Mouse (Mus musculus): Measurements from ENCODE around the gene Zfp668.
"Not testable (repeated sequence)": the region's sequence is repeated elsewhere in the genome, so short reads cannot be mapped to it uniquely, and the experiment has no call there.

Zfp668 gene

DNA sequence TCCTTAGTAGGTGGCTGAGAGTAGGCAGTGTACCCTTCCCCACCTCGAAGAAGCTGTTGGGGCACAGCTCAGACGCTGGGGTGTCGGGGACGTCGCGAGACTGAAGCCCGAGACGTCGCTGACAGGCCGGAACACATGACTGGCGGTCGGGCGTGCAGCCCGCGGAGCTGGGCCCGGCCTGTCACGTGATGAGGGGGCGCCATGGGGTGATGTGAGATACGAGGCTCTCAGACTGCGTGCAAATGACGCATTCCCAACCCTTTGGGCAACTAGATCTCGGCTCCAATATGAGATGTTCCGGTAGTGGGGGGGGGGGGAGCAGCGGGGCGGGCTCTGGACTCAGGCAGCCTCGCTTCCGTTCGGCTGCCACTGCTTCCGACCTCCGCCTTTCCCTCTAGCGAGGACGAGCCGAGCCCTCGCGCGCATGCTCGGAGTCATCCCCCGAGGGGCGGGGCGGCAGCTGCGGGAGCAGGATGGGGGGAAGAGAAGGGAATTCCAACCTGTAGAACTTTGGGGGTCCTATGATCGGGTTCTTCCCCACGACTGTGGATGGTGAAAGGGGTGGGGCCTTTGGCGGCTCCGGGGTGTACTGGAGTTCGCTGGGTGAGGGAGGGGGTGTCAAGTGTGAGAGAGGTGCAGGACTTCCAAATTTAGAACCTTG is 35.2 kb downstream of the Zfp668 start:
- DNase-seq (ENCODE audit: low read depth, low spot score) = peak; percentile 89

GRCm38 (mm10) chr7:127840886-127841285 is 35.7 kb downstream of the Zfp668 start:
- peak; percentile 20 for DNase-seq (ENCODE audit: low read depth, low spot score)

DNA sequence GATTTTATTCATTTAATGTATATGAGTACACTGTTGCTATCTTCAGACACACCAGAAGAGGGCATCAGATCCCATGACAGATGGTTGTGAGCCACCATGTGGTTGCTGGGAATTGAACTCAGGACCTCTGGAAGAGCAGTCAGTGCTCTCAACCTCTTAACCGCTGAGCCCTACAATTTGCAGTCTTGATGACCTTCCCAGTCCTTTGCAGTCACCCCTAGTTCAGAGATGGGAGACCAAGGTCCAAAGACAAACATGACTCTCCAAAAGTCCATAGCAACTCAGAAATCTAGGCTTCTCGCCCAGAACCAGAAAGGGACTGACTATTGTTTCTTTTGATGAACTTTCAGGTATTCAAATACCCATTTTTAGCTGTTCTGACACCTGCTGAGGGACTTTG is 36.6 kb downstream of the Zfp668 start:
- DNase-seq (ENCODE audit: low read depth, low spot score) = not testable (repeated sequence)

- peak; percentile 30 for DNase-seq (ENCODE audit: low read depth, low spot score)
Observed at GRCm38 (mm10) chr7:127837878-127838277, 38.8 kb downstream of the Zfp668 start.

GRCm38 (mm10) chr7:127837473-127837872 is 39.2 kb downstream of the Zfp668 start:
- no peak for DNase-seq (ENCODE audit: low read depth, low spot score)

DNA sequence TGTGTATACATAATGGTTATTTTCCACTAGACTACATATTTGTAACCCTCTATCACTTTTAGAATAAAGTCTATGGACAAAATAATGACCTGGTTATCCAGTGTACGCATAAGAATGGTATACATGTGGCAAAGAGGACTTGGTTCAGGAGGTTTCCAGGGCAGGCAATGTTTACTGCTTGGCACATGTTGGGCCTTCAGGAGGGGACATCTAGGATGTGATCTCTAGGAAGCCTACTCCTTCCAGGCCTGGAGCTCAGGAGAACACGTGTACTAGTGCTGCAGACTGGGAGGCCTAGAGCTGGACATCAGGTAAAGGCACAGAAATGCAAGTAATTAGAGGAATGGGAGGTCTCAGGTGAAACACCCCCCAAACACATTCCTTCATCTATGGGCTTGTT is 41.1 kb downstream of the Zfp668 start:
- DNase-seq (ENCODE audit: low read depth, low spot score) = no peak

DNA sequence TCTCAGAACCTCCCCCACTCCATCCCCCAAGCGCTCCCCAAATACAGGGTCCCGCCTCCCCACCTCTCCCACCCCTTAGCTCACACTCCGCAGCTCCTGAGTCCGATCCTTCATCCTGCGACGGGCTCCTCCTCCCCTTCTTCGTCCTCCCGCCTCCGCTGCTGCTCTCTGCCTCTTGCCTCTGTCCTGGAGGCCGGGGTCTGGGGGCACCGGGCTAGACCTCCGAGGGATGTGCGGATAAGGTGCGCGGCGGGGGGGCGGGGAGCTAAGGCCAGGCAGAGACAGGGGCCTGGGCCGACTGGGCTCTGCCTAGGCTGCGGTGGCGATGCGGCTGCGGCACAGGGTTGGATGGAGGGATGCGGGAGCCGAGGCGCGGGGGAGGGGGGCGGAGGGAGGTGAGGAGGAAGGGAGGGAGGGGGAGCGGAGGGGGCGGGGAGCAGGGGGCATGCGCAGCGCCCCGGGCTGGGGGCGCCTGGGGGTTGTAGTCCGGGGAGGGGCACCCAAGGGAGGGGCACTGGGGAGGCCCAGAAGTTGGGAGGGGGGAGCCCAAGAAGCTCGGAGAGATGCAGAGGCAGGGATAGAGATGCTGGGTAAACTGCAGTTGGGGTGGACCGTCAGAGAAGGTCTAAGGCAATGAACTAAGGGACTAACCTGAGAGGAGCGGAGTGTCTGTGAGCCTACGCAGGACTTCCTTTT is 52.3 kb downstream of the Zfp668 start, which contains the start of the genes Stx4a and Stx1b:
Gene Stx4a (plus strand): TSS at position 119 of the 696 bp plus-strand sequence.
Gene Stx1b (minus strand): TSS at position 374 of the 696 bp plus-strand sequence.
- peak; percentile 34 for DNase-seq (ENCODE audit: low read depth, low spot score)

- no peak for DNase-seq (ENCODE audit: low read depth, low spot score)
Observed at GRCm38 (mm10) chr7:127823236-127824171, 53.1 kb downstream of the Zfp668 start.

DNA sequence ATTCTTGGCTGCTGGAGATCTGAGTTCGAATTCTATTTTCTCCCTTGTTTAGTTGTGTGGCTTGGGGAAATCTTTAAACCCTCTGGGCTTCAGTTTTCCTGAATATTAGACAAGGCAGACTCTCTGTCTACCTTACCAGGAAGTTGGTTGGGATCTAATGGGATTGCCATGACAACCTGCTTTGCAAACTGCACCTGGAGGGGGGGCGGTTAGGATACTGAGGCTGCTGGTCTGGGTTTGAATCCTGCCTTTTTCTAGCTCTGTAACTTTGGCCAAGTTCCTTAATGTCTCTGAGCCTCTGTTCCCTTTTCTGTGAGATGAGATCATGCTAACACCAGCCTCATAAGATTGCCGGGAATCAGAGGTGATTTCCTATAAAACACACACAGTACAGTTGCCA is 54.1 kb downstream of the Zfp668 start:
- DNase-seq (ENCODE audit: low read depth, low spot score) = no peak

DNA sequence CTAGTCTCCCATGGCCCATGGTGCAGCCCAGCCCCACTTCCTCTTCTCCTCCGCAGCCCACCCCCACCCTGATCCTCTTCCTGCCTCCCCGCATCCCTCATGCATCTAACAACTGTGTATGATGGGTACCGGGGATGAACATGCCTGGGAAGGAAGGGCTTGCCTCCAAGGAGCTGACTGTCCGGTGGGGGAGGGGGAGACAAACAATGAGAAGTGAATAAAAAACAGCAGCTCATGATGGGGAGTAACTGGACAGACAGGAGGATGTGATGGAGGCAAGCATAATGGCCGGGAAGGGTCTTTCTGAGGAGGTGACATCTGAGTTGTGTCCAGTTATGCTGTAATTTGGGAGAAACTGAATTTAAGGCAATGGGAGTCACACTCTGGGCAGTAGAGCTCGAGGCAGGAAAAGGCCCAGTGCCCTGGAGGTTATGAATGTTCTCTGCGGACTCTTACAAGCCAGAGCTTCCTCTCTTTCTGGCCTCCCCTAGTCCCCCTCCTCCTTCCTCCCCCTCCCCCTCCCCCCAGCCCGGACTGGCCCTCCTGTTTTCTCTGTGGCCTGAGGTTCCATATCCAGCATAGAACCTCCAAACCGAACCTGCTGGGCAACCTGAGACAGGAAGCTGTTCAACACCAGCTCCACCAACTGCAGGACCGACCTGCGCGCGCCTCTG is 55.7 kb downstream of the Zfp668 start:
- no peak for DNase-seq (ENCODE audit: low read depth, low spot score)

- no peak for DNase-seq (ENCODE audit: low read depth, low spot score)
Observed at GRCm38 (mm10) chr7:127817776-127818175, 58.9 kb downstream of the Zfp668 start.

GRCm38 (mm10) chr7:127817053-127817452 is 59.6 kb downstream of the Zfp668 start:
- no peak for DNase-seq (ENCODE audit: low read depth, low spot score)

DNA sequence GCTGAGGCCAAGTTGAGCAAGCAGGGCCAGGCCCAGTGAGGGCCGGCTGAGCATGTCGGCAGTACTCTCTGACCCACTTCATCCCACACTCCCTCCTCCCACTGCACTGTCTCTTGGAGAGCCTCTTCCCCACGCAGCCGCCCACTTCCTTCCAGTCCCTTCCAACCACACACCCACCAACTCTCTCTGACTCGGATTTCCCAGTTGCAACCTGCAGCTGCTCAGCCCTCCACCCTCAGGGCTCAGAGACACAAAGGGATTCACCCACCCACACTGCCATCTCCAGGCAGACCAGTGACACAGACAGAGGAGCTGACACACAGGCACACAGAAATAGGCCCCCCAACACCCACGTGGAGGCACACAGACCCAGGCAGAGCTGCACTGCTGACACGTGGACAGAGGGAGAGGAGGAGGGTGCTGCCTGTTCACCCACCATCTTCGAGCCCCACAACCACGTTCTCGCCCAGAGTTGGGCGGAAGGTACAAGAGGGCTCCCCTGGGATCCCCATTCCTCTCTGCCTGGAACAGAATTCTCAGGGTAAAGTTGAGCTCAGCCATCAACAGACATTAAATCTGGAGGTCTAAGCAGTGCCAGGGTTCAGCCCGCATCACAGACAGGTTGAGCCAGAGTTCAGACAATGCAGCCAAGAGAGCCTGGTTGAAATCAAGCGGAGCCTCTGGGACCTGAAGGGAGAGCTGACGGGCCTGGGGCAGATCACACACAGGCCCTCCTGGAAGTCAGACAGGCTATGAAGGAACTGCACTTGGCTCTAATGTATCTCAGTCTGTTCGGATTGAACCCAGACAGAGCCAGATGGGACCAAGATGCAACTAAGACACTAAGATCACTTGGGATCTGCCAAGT is 60.4 kb downstream of the Zfp668 start:
- DNase-seq (ENCODE audit: low read depth, low spot score) = peak; percentile 83

GRCm38 (mm10) chr7:127815116-127815665 is 61.4 kb downstream of the Zfp668 start:
- no peak for DNase-seq (ENCODE audit: low read depth, low spot score)

- no peak for DNase-seq (ENCODE audit: low read depth, low spot score)
Observed at GRCm38 (mm10) chr7:127814241-127814921, 62.2 kb downstream of the Zfp668 start.

- no peak for DNase-seq (ENCODE audit: low read depth, low spot score)
Observed at GRCm38 (mm10) chr7:127813821-127814220, 62.8 kb downstream of the Zfp668 start.

Data from ES-CJ7 (cell line).